Mouse (Mus musculus) liver, embryonic 16.5 days (tissue): ENCODE data around the gene Efs. TPM values are rescaled to one million over a fixed set of nuclear protein-coding genes. Genes with fewer than 3 reads are reported as not detected.
A peak's percentile ranks its signal among the peaks of the same experiment; 100 is the strongest.

Experiments used
- ATAC-seq: fragments of 200-750 bp; cut with Nextera tagmentation; 2 replicates; pipeline ENCODE4 v1.8.0; 2017; ENCODE audit warnings: low read depth, mild to moderate bottlenecking, moderate number of reproducible peaks, moderate library complexity
- H3K27ac ChIP-seq: fragments of 300-500 bp; sonication (generic); 2 replicates; pipeline ENCODE4 v1.5.1; 2014; ENCODE audit warnings: mild to moderate bottlenecking, low read length
- H3K27me3 ChIP-seq: fragments of 300-500 bp; sonication (generic); 2 replicates; pipeline ENCODE4 v1.6.1; 2014; ENCODE audit warnings: low read depth, low read length, mixed read lengths; ENCODE audit not compliant: control insufficient read depth, insufficient read depth
- H3K36me3 ChIP-seq: fragments of 300-500 bp; sonication (generic); 2 replicates; pipeline ENCODE4 v1.6.1; 2014; ENCODE audit warnings: mild to moderate bottlenecking; ENCODE audit not compliant: control insufficient read depth, insufficient read depth
- H3K4me1 ChIP-seq: fragments of 300-500 bp; sonication (generic); 2 replicates; pipeline ENCODE4 v1.6.1; 2014; ENCODE audit warnings: low read depth, low read length, mixed read lengths; ENCODE audit not compliant: control insufficient read depth
- H3K4me2 ChIP-seq: fragments of 300-500 bp; sonication (generic); 2 replicates; pipeline ENCODE4 v1.6.1; 2014; ENCODE audit warnings: low read depth, low read length, mixed read lengths
- H3K4me3 ChIP-seq: fragments of 300-500 bp; sonication (generic); 2 replicates; pipeline ENCODE4 v1.5.1; 2014; ENCODE audit warnings: low read depth, mild to moderate bottlenecking, low read length
- H3K9ac ChIP-seq: fragments of 300-500 bp; sonication (generic); 2 replicates; pipeline ENCODE4 v1.6.1; 2014; ENCODE audit warnings: low read depth, low read length
- H3K9me3 ChIP-seq: fragments of 300-500 bp; sonication (generic); replicated peaks from 2 replicates; pipeline ENCODE4 v1.6.1; 2016; ENCODE audit warnings: low read length; ENCODE audit not compliant: control insufficient read depth
- WGBS: fragments of 180-500 bp; shearing (Covaris S2); extraction: QIAGEN DNeasy Blood & Tissue Kit; methylation state at CpG from one replicate; pipeline ENCODE4 v1.1.7; 2014; ENCODE audit not compliant: insufficient replicate concordance; 5-methylcytosine and 5-hydroxymethylcytosine counted together
- polyA plus RNA-seq: library from polyadenylated mRNA; unstranded; fragments of >200 nt; fragmentation: Nextera tagmentation; extraction: Ambion mirVana; gene quantifications from 2 replicates; pipeline ENCODE4 v1.2.1, GENCODE M21; 2015

Efs gene
- polyA plus RNA-seq, 1 experiment from 2014 or later, result 0.42 TPM

- no peak for ATAC-seq
Measured at GRCm38 (mm10) chr14:54935904-54936830, 10.2 kb upstream of the Efs start, which contains the start of gene Cmtm5. Cmtm5 (plus strand) TSS chr14:54936261.

GRCm38 (mm10) chr14:54932645-54933150 lies 6.8 kb upstream of the Efs start, which contains the start of gene Il25:
Il25 (plus strand) TSS chr14:54932695.
- H3K4me1 ChIP-seq, result no peaks in the 10 kb centered on the region
- H3K27ac ChIP-seq, result no peak within 1 kb of the TSS
- no peaks in the 10 kb centered on the region for H3K36me3 ChIP-seq
- peaks cover 13% of the 10 kb centered on the region for H3K27me3 ChIP-seq
- no peak within 1 kb of the TSS for H3K4me2 ChIP-seq
- no peak within 1 kb of the TSS for H3K4me3 ChIP-seq
- ATAC-seq, result no peak
- H3K9ac ChIP-seq, result no peak within 1 kb of the TSS
- H3K9me3 ChIP-seq, result no peaks in the 10 kb centered on the region
- WGBS, result 59% methylated on average over 6 of the region's 6 CpGs

More at GRCm38 (mm10) chr14:54935904-54936830, 10.2 kb upstream of the Efs start, which contains the start of gene Cmtm5:
- Histone ChIP-seq H3K27me3 (no peaks in the 10 kb centered on the region), H3K27ac (no peak within 1 kb of the TSS), H3K9me3 (no peaks in the 10 kb centered on the region), H3K4me2 (no peak within 1 kb of the TSS), H3K36me3 (no peaks in the 10 kb centered on the region), H3K9ac (no peak within 1 kb of the TSS), H3K4me1 (no peaks in the 10 kb centered on the region), H3K4me3 (no peak within 1 kb of the TSS)
- WGBS, result 28% methylated on average over 8 of the region's 8 CpGs

GRCm38 (mm10) chr14:54930431-54930830 lies 4.5 kb upstream of the Efs start:
- Histone ChIP-seq H3K27me3 (peaks cover 36% of the 10 kb centered on the region), H3K9ac (no peak overlapping the region), H3K4me2 (no peak overlapping the region), H3K36me3 (no peaks in the 10 kb centered on the region), H3K27ac (no peak overlapping the region), H3K4me3 (no peak overlapping the region), H3K4me1 (no peaks in the 10 kb centered on the region), H3K9me3 (no peaks in the 10 kb centered on the region)
- no peak for ATAC-seq
- WGBS, result 15% methylated on average over 2 of the region's 2 CpGs

- Histone ChIP-seq H3K4me3 (no peak overlapping the region), H3K36me3 (no peaks in the 10 kb centered on the region), H3K9me3 (no peaks in the 10 kb centered on the region), H3K27ac (no peak overlapping the region), H3K9ac (no peak overlapping the region), H3K4me1 (no peaks in the 10 kb centered on the region; the same call in 1 of the 2 replicates), H3K4me2 (no peak overlapping the region), H3K27me3 (peaks cover 42% of the 10 kb centered on the region)
- 44% methylated on average over 5 of the region's 5 CpGs for WGBS
- no peak for ATAC-seq
Measured at GRCm38 (mm10) chr14:54929801-54930200, 3.9 kb upstream of the Efs start.

- Histone ChIP-seq H3K9ac (no peak overlapping the region), H3K27ac (no peak overlapping the region), H3K4me3 (no peak overlapping the region), H3K4me1 (peaks cover 5% of the 10 kb centered on the region; the same call in 1 of the 2 replicates), H3K9me3 (no peaks in the 10 kb centered on the region), H3K27me3 (peaks cover 55% of the 10 kb centered on the region), H3K36me3 (no peaks in the 10 kb centered on the region), H3K4me2 (no peak overlapping the region)
- no peak for ATAC-seq
- WGBS, result 19% methylated on average over 7 of the region's 7 CpGs
Measured at GRCm38 (mm10) chr14:54927296-54927695, 1.4 kb upstream of the Efs start.

GRCm38 (mm10) chr14:54926401-54927158 lies 654 bp upstream of the Efs start:
- WGBS, result under 1% methylated on average over 42 of the region's 58 CpGs
- Histone ChIP-seq H3K4me2 (peak overlapping the region; percentile 45), H3K4me1 (peaks cover 5% of the 10 kb centered on the region; the same call in 1 of the 2 replicates), H3K27me3 (peaks cover 56% of the 10 kb centered on the region), H3K4me3 (peak overlapping the region; percentile 31), H3K9ac (0 out of 2 replicates have a peak overlapping the region, but pooled peaks have one; percentile 5), H3K27ac (no peak overlapping the region), H3K36me3 (no peaks in the 10 kb centered on the region), H3K9me3 (no peaks in the 10 kb centered on the region)
- no peak for ATAC-seq

GRCm38 (mm10) chr14:54924641-54925348 lies 1.1 kb downstream of the Efs start:
- Histone ChIP-seq H3K9ac (no peak overlapping the region), H3K4me1 (peaks cover 5% of the 10 kb centered on the region; the same call in 1 of the 2 replicates), H3K27ac (no peak overlapping the region), H3K9me3 (0 out of 2 replicates have a peak, but pooled peaks cover 2% of the 10 kb centered on the region), H3K4me3 (0 out of 2 replicates have a peak overlapping the region, but pooled peaks have one; percentile 3), H3K4me2 (peak overlapping the region; percentile 24), H3K36me3 (no peaks in the 10 kb centered on the region), H3K27me3 (peaks cover 56% of the 10 kb centered on the region)
- peak; percentile 69 for ATAC-seq
- 51% methylated on average over 7 of the region's 7 CpGs for WGBS

- no peaks in the 10 kb centered on the region for H3K36me3 ChIP-seq
- no peak overlapping the region for H3K27ac ChIP-seq
- no peak overlapping the region for H3K9ac ChIP-seq
- peaks cover 17% of the 10 kb centered on the region for H3K27me3 ChIP-seq
- H3K4me2 ChIP-seq, result no peak overlapping the region
- H3K4me1 ChIP-seq, result peaks cover 5% of the 10 kb centered on the region; the same call in 1 of the 2 replicates
- ATAC-seq, result no peak
- H3K4me3 ChIP-seq, result no peak overlapping the region
- 69% methylated on average over 16 of the region's 16 CpGs for WGBS
- 0 out of 2 replicates have a peak, but pooled peaks cover 2% of the 10 kb centered on the region for H3K9me3 ChIP-seq
Measured at GRCm38 (mm10) chr14:54920076-54920685, 5.7 kb downstream of the Efs start.
